Mouse (Mus musculus): Measurements from ENCODE around the gene BC080695. TPM values are rescaled to one million over a fixed set of nuclear protein-coding genes. Genes with fewer than 3 reads are reported as not detected.
"Not testable (repeated sequence)": the region's sequence is repeated elsewhere in the genome, so short reads cannot be mapped to it uniquely, and the experiment has no call there.

The BC080695 gene
- not detected in 2 replicates for polyA plus RNA-seq (2011; ENCODE audit: insufficient read depth, insufficient read length, low read depth, missing spikeins)

DNA sequence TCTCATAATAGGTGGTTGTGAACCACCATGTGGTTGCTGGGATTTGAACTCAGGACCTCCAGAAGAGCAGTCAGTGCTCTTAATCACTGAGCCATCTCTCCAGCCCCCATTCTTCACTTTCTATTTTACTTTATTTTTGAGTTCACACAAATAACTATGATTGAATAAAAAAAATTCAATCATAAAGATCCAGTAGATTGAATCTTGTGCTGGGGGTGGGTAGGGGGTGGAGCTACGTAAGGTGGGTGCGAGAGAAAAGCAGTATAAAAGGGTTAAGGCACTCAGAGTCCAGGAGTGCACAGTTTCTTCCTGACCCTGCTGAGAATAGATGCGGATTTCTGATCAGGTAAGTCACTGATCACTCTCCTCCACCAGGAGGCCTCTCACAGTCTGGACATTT, at the start of gene BC080695, which contains the start of gene Gm13057:
Gene BC080695, plus strand, starts transcription at position 301 of the 400 bp plus-strand sequence.
Gene Gm13057, plus strand, starts transcription at position 310 of the 400 bp plus-strand sequence.
- not testable (repeated sequence) for H3K4me1 ChIP-seq (ENCODE audit: control insufficient read depth, insufficient read depth, low read length); H3K27me3 ChIP-seq (ENCODE audit: control insufficient read depth, insufficient read depth, low read length, poor library complexity, severe bottlenecking); H3K36me3 ChIP-seq (ENCODE audit: control insufficient read depth, insufficient read depth, low read length, poor library complexity, severe bottlenecking); H3K9me3 ChIP-seq (replicated peaks; ENCODE audit: control insufficient read depth, insufficient read depth, low read length, poor library complexity, severe bottlenecking); H3K4me3 ChIP-seq (ENCODE audit: low read depth, low read length); H3K9ac ChIP-seq (ENCODE audit: low read depth, poor library complexity, severe bottlenecking); H3K27ac ChIP-seq (ENCODE audit: insufficient read depth, low read length)

DNA sequence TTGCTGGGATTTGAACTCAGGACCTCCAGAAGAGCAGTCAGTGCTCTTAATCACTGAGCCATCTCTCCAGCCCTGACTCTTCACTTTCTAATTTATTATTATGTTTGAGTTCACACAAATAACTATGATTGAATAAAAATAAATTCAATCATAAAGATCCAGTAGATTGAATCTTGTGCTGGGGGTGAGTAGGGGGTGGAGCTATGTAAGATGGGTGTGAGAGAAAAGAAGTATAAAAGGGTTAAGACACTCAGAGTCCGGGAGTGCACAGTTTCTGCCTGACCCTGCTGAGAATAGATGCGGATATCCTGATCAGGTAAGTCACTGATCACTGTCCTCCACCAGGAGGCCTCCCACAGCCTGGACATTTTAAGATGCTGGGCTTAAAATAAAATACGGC, 40.5 kb upstream of the BC080695 start, which contains the start of gene Gm13043:
Gene Gm13043, plus strand, starts transcription at position 301 of the 400 bp plus-strand sequence.
- H3K27me3 ChIP-seq (ENCODE audit: control insufficient read depth, insufficient read depth, low read length, poor library complexity, severe bottlenecking), result no peaks in the 10 kb centered on the region
- H3K27ac ChIP-seq (ENCODE audit: insufficient read depth, low read length), result no peak within 1 kb of the TSS
- H3K9me3 ChIP-seq (replicated peaks; ENCODE audit: control insufficient read depth, insufficient read depth, low read length, poor library complexity, severe bottlenecking), result no peaks in the 10 kb centered on the region
- TF ChIP-seq EP300 (IDR thresholded peaks at IDR 0.05; ENCODE audit: insufficient read depth, low read depth, low read length) (no peak), CTCF (IDR thresholded peaks at IDR 0.05; ENCODE audit: low read depth, low read length) (no peak), POLR2A (IDR thresholded peaks at IDR 0.05; ENCODE audit: insufficient read depth, low read length) (no peak)
- no peaks in the 10 kb centered on the region for H3K36me3 ChIP-seq (ENCODE audit: control insufficient read depth, insufficient read depth, low read length, poor library complexity, severe bottlenecking)
- H3K9ac ChIP-seq (ENCODE audit: low read depth, poor library complexity, severe bottlenecking), result no peak within 1 kb of the TSS
- H3K4me3 ChIP-seq (ENCODE audit: low read depth, low read length), result no peak within 1 kb of the TSS
- no peaks in the 10 kb centered on the region for H3K4me1 ChIP-seq (ENCODE audit: control insufficient read depth, insufficient read depth, low read length)

- H3K9me3 ChIP-seq (replicated peaks; ENCODE audit: control insufficient read depth, insufficient read depth, low read length, poor library complexity, severe bottlenecking); H3K4me3 ChIP-seq (ENCODE audit: low read depth, low read length); H3K4me1 ChIP-seq (ENCODE audit: control insufficient read depth, insufficient read depth, low read length); H3K27ac ChIP-seq (ENCODE audit: insufficient read depth, low read length); H3K9ac ChIP-seq (ENCODE audit: low read depth, poor library complexity, severe bottlenecking); H3K27me3 ChIP-seq (ENCODE audit: control insufficient read depth, insufficient read depth, low read length, poor library complexity, severe bottlenecking); H3K36me3 ChIP-seq (ENCODE audit: control insufficient read depth, insufficient read depth, low read length, poor library complexity, severe bottlenecking): not testable (repeated sequence)
Measured at GRCm38 (mm10) chr4:143535654-143536053, 15.8 kb upstream of the BC080695 start, which contains the start of gene Gm13040. TSS of gene Gm13040 (plus strand) at chr4:143535954.

- H3K27me3 ChIP-seq (ENCODE audit: control insufficient read depth, insufficient read depth, low read length, poor library complexity, severe bottlenecking); H3K4me1 ChIP-seq (ENCODE audit: control insufficient read depth, insufficient read depth, low read length); H3K36me3 ChIP-seq (ENCODE audit: control insufficient read depth, insufficient read depth, low read length, poor library complexity, severe bottlenecking); H3K4me3 ChIP-seq (ENCODE audit: low read depth, low read length); H3K9me3 ChIP-seq (replicated peaks; ENCODE audit: control insufficient read depth, insufficient read depth, low read length, poor library complexity, severe bottlenecking); H3K9ac ChIP-seq (ENCODE audit: low read depth, poor library complexity, severe bottlenecking); H3K27ac ChIP-seq (ENCODE audit: insufficient read depth, low read length): not testable (repeated sequence)
Measured at GRCm38 (mm10) chr4:143611927-143612326, 60.4 kb downstream of the BC080695 start.

- H3K27ac ChIP-seq (ENCODE audit: insufficient read depth, low read length); H3K27me3 ChIP-seq (ENCODE audit: control insufficient read depth, insufficient read depth, low read length, poor library complexity, severe bottlenecking); H3K9ac ChIP-seq (ENCODE audit: low read depth, poor library complexity, severe bottlenecking); H3K36me3 ChIP-seq (ENCODE audit: control insufficient read depth, insufficient read depth, low read length, poor library complexity, severe bottlenecking); H3K4me1 ChIP-seq (ENCODE audit: control insufficient read depth, insufficient read depth, low read length); H3K4me3 ChIP-seq (ENCODE audit: low read depth, low read length); H3K9me3 ChIP-seq (replicated peaks; ENCODE audit: control insufficient read depth, insufficient read depth, low read length, poor library complexity, severe bottlenecking): not testable (repeated sequence)
Measured at GRCm38 (mm10) chr4:143614703-143615102, 63.2 kb downstream of the BC080695 start, which contains the start of gene Gm13083. TSS of gene Gm13083 (plus strand) at chr4:143615003.

DNA sequence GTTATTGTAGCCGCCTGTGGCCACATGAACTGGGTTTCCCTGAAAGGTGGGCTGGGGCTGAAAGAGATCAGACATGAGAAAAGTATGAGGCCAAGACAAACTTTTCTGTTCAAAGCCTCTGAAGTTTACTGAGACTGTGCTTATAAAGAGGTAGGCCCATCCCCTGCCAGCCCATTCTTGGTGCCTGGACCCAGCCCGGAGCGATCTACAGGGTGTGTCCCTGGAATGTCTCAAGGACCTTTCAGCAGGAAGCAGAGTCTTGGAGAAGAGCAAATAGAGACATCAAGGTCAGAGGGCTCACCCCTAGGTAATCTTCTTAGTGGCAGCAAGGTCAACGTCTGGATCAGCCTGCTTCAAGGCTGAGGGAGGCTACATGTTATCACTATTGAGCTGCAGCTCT, 66.6 kb downstream of the BC080695 start:
- not testable (repeated sequence) for H3K36me3 ChIP-seq (ENCODE audit: control insufficient read depth, insufficient read depth, low read length, poor library complexity, severe bottlenecking); H3K9me3 ChIP-seq (replicated peaks; ENCODE audit: control insufficient read depth, insufficient read depth, low read length, poor library complexity, severe bottlenecking); H3K4me3 ChIP-seq (ENCODE audit: low read depth, low read length); H3K27ac ChIP-seq (ENCODE audit: insufficient read depth, low read length); H3K4me1 ChIP-seq (ENCODE audit: control insufficient read depth, insufficient read depth, low read length); H3K27me3 ChIP-seq (ENCODE audit: control insufficient read depth, insufficient read depth, low read length, poor library complexity, severe bottlenecking); H3K9ac ChIP-seq (ENCODE audit: low read depth, poor library complexity, severe bottlenecking)

Other genes starting within 250 kb of the BC080695 start
- not detected in 2 replicates for gene Lrrc38, start 201.9 kb upstream of the BC080695 start, polyA plus RNA-seq (2011; ENCODE audit: insufficient read depth, insufficient read length, low read depth, missing spikeins)
- gene Pramel1, start 157.3 kb upstream of the BC080695 start, polyA plus RNA-seq (2011; ENCODE audit: insufficient read depth, insufficient read length, low read depth, missing spikeins), result 2.0 and 2.1 TPM in 2 replicates
- gene Pramef8, start 139.3 kb upstream of the BC080695 start, polyA plus RNA-seq (2011; ENCODE audit: insufficient read depth, insufficient read length, low read depth, missing spikeins), result 15.5 and 21.7 TPM in 2 replicates
- not detected in 2 replicates for gene Oog4, start 101.4 kb upstream of the BC080695 start, polyA plus RNA-seq (2011; ENCODE audit: insufficient read depth, insufficient read length, low read depth, missing spikeins)
- gene Gm13043, start 40.4 kb upstream of the BC080695 start, polyA plus RNA-seq (2011; ENCODE audit: insufficient read depth, insufficient read length, low read depth, missing spikeins), result 0.28 and 0.53 TPM in 2 replicates
- not detected in 2 replicates for gene Gm13040, start 15.7 kb upstream of the BC080695 start, polyA plus RNA-seq (2011; ENCODE audit: insufficient read depth, insufficient read length, low read depth, missing spikeins)
- not detected in 2 replicates for gene Gm13057, start within 50 bp of the BC080695 start, polyA plus RNA-seq (2011; ENCODE audit: insufficient read depth, insufficient read length, low read depth, missing spikeins)
- not detected in 2 replicates for gene Gm13083, start 63.3 kb downstream of the BC080695 start, polyA plus RNA-seq (2011; ENCODE audit: insufficient read depth, insufficient read length, low read depth, missing spikeins)
- not detected in 2 replicates for gene Gm13088, start 105.5 kb downstream of the BC080695 start, polyA plus RNA-seq (2011; ENCODE audit: insufficient read depth, insufficient read length, low read depth, missing spikeins)
- gene Gm13089, start 151.0 kb downstream of the BC080695 start, polyA plus RNA-seq (2011; ENCODE audit: insufficient read depth, insufficient read length, low read depth, missing spikeins), result not detected in 2 replicates
- gene Gm13078, start 167.8 kb downstream of the BC080695 start, polyA plus RNA-seq (2011; ENCODE audit: insufficient read depth, insufficient read length, low read depth, missing spikeins), result not detected in 2 replicates
- not detected in 2 replicates for gene Gm13023, start 237.7 kb downstream of the BC080695 start, polyA plus RNA-seq (2011; ENCODE audit: insufficient read depth, insufficient read length, low read depth, missing spikeins)

Data from ES-Bruce4 (cell line).